Mouse (Mus musculus) spleen, adult 2 months (tissue): ENCODE data around the gene Wdr63. TPM values are rescaled to one million over a fixed set of nuclear protein-coding genes. Genes with fewer than 3 reads are reported as not detected.
A peak's percentile ranks its signal among the peaks of the same experiment; 100 is the strongest.

Experiments
- DNase-seq, 2 experiments: peaks; one replicate each; pipeline versions ENCODE4 v3.0.0 to v3.0.0-alpha.2; 2012 to 2021; ENCODE audit warnings: low spot score in 2 of 2, low read depth in 1 of 2
- H3K27ac ChIP-seq: fragments of 200-500 bp; 2 replicates; pipeline ENCODE4 v1.5.1; 2012; ENCODE audit warnings: low read length, inconsistent platforms; ENCODE audit not compliant: insufficient read depth
- H3K27me3 ChIP-seq: fragments of 200-500 bp; 2 replicates; pipeline ENCODE4 v1.6.1; 2012; ENCODE audit warnings: mild to moderate bottlenecking, moderate library complexity, low read length, inconsistent platforms; ENCODE audit not compliant: control insufficient read depth, insufficient read depth
- H3K36me3 ChIP-seq: fragments of 200-500 bp; 2 replicates; pipeline ENCODE4 v1.6.1; 2012; ENCODE audit warnings: mild to moderate bottlenecking, low read length, inconsistent platforms; ENCODE audit not compliant: control insufficient read depth, insufficient read depth
- H3K4me1 ChIP-seq: fragments of 200-500 bp; 2 replicates; pipeline ENCODE4 v1.6.1; 2011; ENCODE audit warnings: inconsistent platforms; ENCODE audit not compliant: control insufficient read depth, insufficient read depth, insufficient read length
- H3K4me3 ChIP-seq: fragments of 200-500 bp; 2 replicates; pipeline ENCODE4 v1.5.1; 2011; ENCODE audit warnings: mild to moderate bottlenecking, inconsistent platforms; ENCODE audit not compliant: insufficient read depth, insufficient read length; ENCODE audit errors: extremely low read depth
- CTCF ChIP-seq: fragments of 200-500 bp; IDR thresholded peaks from 2 replicates; pipeline ENCODE4 v1.5.1; 2011; ENCODE audit warnings: mild to moderate bottlenecking, inconsistent platforms; ENCODE audit not compliant: insufficient read depth, insufficient read length, insufficient replicate concordance; ENCODE audit errors: extremely low read depth
- POLR2A ChIP-seq: fragments of 200-500 bp; IDR thresholded peaks from 2 replicates; pipeline ENCODE4 v1.6.1; 2011; ENCODE audit warnings: low read depth, low read length, inconsistent platforms
- WGBS: fragments of 180-500 bp; shearing (Covaris S2); methylation state at CpG from one replicate; pipeline ENCODE4 v1.1.7; 2018; 5-methylcytosine and 5-hydroxymethylcytosine counted together
- polyA plus RNA-seq: library from polyadenylated mRNA; depleted of rRNA; stranded (reverse); fragments of >200 nt; gene quantifications from 2 replicates; pipeline ENCODE4 v1.2.3, GENCODE M21; 2012

The Wdr63 gene
- polyA plus RNA-seq, 1 experiment = not detected

GRCm38 (mm10) chr3:146142523-146142922 is 34.6 kb upstream of the Wdr63 start:
- TF ChIP-seq POLR2A (no peak), CTCF (no peak)
- Histone ChIP-seq H3K27ac (no peak overlapping the region), H3K36me3 (no peaks in the 10 kb centered on the region), H3K27me3 (no peaks in the 10 kb centered on the region), H3K4me3 (no peak overlapping the region), H3K4me1 (0 out of 2 replicates have a peak, but pooled peaks cover 8% of the 10 kb centered on the region)
- 89% methylated on average over 7 of the region's 7 CpGs for WGBS
- DNase-seq = no peak

GRCm38 (mm10) chr3:146140276-146140675 is 32.3 kb upstream of the Wdr63 start:
- TF ChIP-seq POLR2A = no peak
- no peak for TF ChIP-seq CTCF

GRCm38 (mm10) chr3:146136422-146136821 is 28.5 kb upstream of the Wdr63 start:
- 52% methylated on average over 10 of the region's 10 CpGs for WGBS
- TF ChIP-seq CTCF (0 out of 2 replicates have a peak, but pooled peaks have one; percentile 29), POLR2A (no peak)
- DNase-seq = no peak
- H3K27ac ChIP-seq = no peak overlapping the region
- H3K27me3 ChIP-seq = no peaks in the 10 kb centered on the region
- no peak overlapping the region for H3K4me3 ChIP-seq
- no peaks in the 10 kb centered on the region for H3K36me3 ChIP-seq
- peaks cover 11% of the 10 kb centered on the region; the same call in 1 of the 2 replicates for H3K4me1 ChIP-seq

More at GRCm38 (mm10) chr3:146140276-146140675, 32.3 kb upstream of the Wdr63 start:
- WGBS = 94% methylated on average over 7 of the region's 7 CpGs
- Histone ChIP-seq H3K36me3 (no peaks in the 10 kb centered on the region), H3K27me3 (no peaks in the 10 kb centered on the region), H3K27ac (no peak overlapping the region), H3K4me1 (peaks cover 6% of the 10 kb centered on the region; the same call in 1 of the 2 replicates), H3K4me3 (no peak overlapping the region)
- DNase-seq = no peak

- H3K4me1 ChIP-seq = peaks cover 11% of the 10 kb centered on the region; the same call in 1 of the 2 replicates
Observed at GRCm38 (mm10) chr3:146135417-146135816, 27.5 kb upstream of the Wdr63 start.

GRCm38 (mm10) chr3:146134834-146135233 is 26.9 kb upstream of the Wdr63 start:
- 55% methylated on average over 9 of the region's 9 CpGs for WGBS
- H3K36me3 ChIP-seq = no peaks in the 10 kb centered on the region
- no peak overlapping the region for H3K4me3 ChIP-seq
- peaks cover 11% of the 10 kb centered on the region; the same call in 1 of the 2 replicates for H3K4me1 ChIP-seq
- no peaks in the 10 kb centered on the region for H3K27me3 ChIP-seq
- peak overlapping the region; percentile 60; the same call in 1 of the 2 replicates for H3K27ac ChIP-seq
- TF ChIP-seq CTCF = no peak
- TF ChIP-seq POLR2A = no peak
- DNase-seq = peak in 1 of 2 experiments; percentile 53

More at GRCm38 (mm10) chr3:146135417-146135816, 27.5 kb upstream of the Wdr63 start:
- Histone ChIP-seq H3K27ac (no peak overlapping the region), H3K27me3 (no peaks in the 10 kb centered on the region), H3K4me3 (no peak overlapping the region), H3K36me3 (no peaks in the 10 kb centered on the region)
- no peak for DNase-seq
- no peak for TF ChIP-seq CTCF
- no peak for TF ChIP-seq POLR2A
- 82% methylated on average over 2 of the region's 2 CpGs for WGBS

GRCm38 (mm10) chr3:146127205-146127604 is 19.3 kb upstream of the Wdr63 start:
- DNase-seq = no peak
- peaks cover 9% of the 10 kb centered on the region for H3K4me1 ChIP-seq
- TF ChIP-seq POLR2A (no peak), CTCF (no peak)
- no peak overlapping the region for H3K27ac ChIP-seq
- H3K4me3 ChIP-seq = no peak overlapping the region
- 61% methylated on average over 6 of the region's 6 CpGs for WGBS
- no peaks in the 10 kb centered on the region for H3K36me3 ChIP-seq
- H3K27me3 ChIP-seq = no peaks in the 10 kb centered on the region

GRCm38 (mm10) chr3:146123464-146123825 is 15.5 kb upstream of the Wdr63 start:
- Histone ChIP-seq H3K4me3 (no peak overlapping the region), H3K4me1 (peaks cover 11% of the 10 kb centered on the region), H3K27ac (peak overlapping the region; percentile 78; the same call in 1 of the 2 replicates), H3K27me3 (no peaks in the 10 kb centered on the region), H3K36me3 (no peaks in the 10 kb centered on the region)
- DNase-seq = no peak
- WGBS = 83% methylated on average over 9 of the region's 9 CpGs
- no peak for TF ChIP-seq POLR2A
- no peak for TF ChIP-seq CTCF
